Mouse (Mus musculus) gastrocnemius, postnatal 36 days (tissue): ENCODE data around the gene Olfr1045. TPM values are rescaled to one million over a fixed set of nuclear protein-coding genes. Genes with fewer than 3 reads are reported as not detected.
"Not testable (repeated sequence)": the region's sequence is repeated elsewhere in the genome, so short reads cannot be mapped to it uniquely, and the experiment has no call there.

Experiments used
- DNase-seq, 2 experiments: peaks; one replicate each; pipeline ENCODE4 v3.0.0; 2022
- intact Hi-C: fragments of 180-260 bp; cut with DNase I; formaldehyde crosslinking; loops from one replicate; pipeline ENCODE4 v1.15.1; 2025
- long read RNA-seq, 2 experiments: library from polyadenylated mRNA; stranded (forward); transcript quantifications; one replicate each; pipeline ENCODE4 v2.0.0; 2021
- total RNA-seq, 2 experiments: library from RNA; stranded (reverse); gene quantifications; 2 replicates each; pipeline ENCODE4 v1.2.3; 2021

The Olfr1045 gene
- total RNA-seq: not detected
- long read RNA-seq, experiment 1: 0 reads
- long read RNA-seq, experiment 2: 0 reads

GRCm38 (mm10) chr2:86202909-86203308 lies at the start of gene Olfr1045:
TSS of gene Olfr1045 (minus strand) at chr2:86203009.
- DNase-seq: no peak
- intact Hi-C loops: no loop called here

GRCm38 (mm10) chr2:86240189-86240588 lies 37.4 kb upstream of the Olfr1045 start, which contains the start of gene Olfr1048:
TSS of gene Olfr1048 (minus strand) at chr2:86240289.
- no peak for DNase-seq
- intact Hi-C loops: no loop called here

GRCm38 (mm10) chr2:86231301-86231700 lies 28.5 kb upstream of the Olfr1045 start, which contains the start of gene Olfr1047:
TSS of gene Olfr1047 (minus strand) at chr2:86231401.
- no peak for DNase-seq

GRCm38 (mm10) chr2:86219214-86219613 lies 16.4 kb upstream of the Olfr1045 start, which contains the start of gene Olfr1046:
TSS of gene Olfr1046 (minus strand) at chr2:86219314.
- intact Hi-C loops: no loop called here
- DNase-seq: no peak

More at GRCm38 (mm10) chr2:86231301-86231700, 28.5 kb upstream of the Olfr1045 start, which contains the start of gene Olfr1047:
- intact Hi-C loops: no loop called here

- no peak for DNase-seq
- intact Hi-C loops: no loop called here
These were observed 6.9 kb downstream of the Olfr1045 start for GRCm38 (mm10) chr2:86195863-86196262.

GRCm38 (mm10) chr2:86185583-86185982 lies 17.2 kb downstream of the Olfr1045 start, which contains the start of gene Olfr52:
TSS of gene Olfr52 (minus strand) at chr2:86185683.
- DNase-seq: no peak
- intact Hi-C loops: no loop called here

- no peak for DNase-seq
- intact Hi-C loops: no loop called here
These were observed 22.9 kb downstream of the Olfr1045 start for GRCm38 (mm10) chr2:86179950-86180349.

- intact Hi-C loops: no loop called here
- no peak for DNase-seq
These were observed 25.1 kb downstream of the Olfr1045 start, which contains the start of gene Olfr1044 for GRCm38 (mm10) chr2:86177720-86178119. TSS of gene Olfr1044 (minus strand) at chr2:86177820.

- DNase-seq, intact Hi-C loops: not testable (repeated sequence)
These were observed 27.4 kb downstream of the Olfr1045 start for GRCm38 (mm10) chr2:86175422-86175821.

- DNase-seq: no peak
- intact Hi-C loops: no loop called here
These were observed 35.4 kb downstream of the Olfr1045 start, which contains the start of gene Olfr1043 for GRCm38 (mm10) chr2:86167422-86167821. TSS of gene Olfr1043 (minus strand) at chr2:86167522.

- intact Hi-C loops: no loop called here
- no peak for DNase-seq
These were observed 41.1 kb downstream of the Olfr1045 start, which contains the start of gene Olfr1042 for GRCm38 (mm10) chr2:86161738-86162137. TSS of gene Olfr1042 (minus strand) at chr2:86161838.

GRCm38 (mm10) chr2:86146632-86147031 lies 56.2 kb downstream of the Olfr1045 start, which contains the start of gene Olfr1040:
TSS of gene Olfr1040 (minus strand) at chr2:86146732.
- intact Hi-C loops: no loop called here
- DNase-seq: no peak

Other genes with a start within 250 kb of the Olfr1045 start
- not detected for gene Olfr1029, start 229.1 kb downstream of the Olfr1045 start, total RNA-seq
- gene Olfr1030, start 223.7 kb downstream of the Olfr1045 start, total RNA-seq: not detected
- gene Olfr1031, start 212.7 kb downstream of the Olfr1045 start, total RNA-seq: not detected
- not detected for gene Olfr1032, start 197.5 kb downstream of the Olfr1045 start, total RNA-seq
- gene Olfr1033, start 182.4 kb downstream of the Olfr1045 start, total RNA-seq: under 1 TPM in 1 of 2 experiments, not detected in 1; 0.08 TPM
- not detected for gene Olfr1034, start 157.1 kb downstream of the Olfr1045 start, total RNA-seq
- gene Olfr1036, start 129.0 kb downstream of the Olfr1045 start, total RNA-seq: not detected
- not detected for gene Olfr1037, start 115.6 kb downstream of the Olfr1045 start, total RNA-seq
- gene Olfr1039, start 67.1 kb downstream of the Olfr1045 start, total RNA-seq: not detected
- not detected for gene Olfr1040, start 56.3 kb downstream of the Olfr1045 start, total RNA-seq
- gene Olfr1042, start 41.2 kb downstream of the Olfr1045 start, total RNA-seq: not detected
- gene Olfr1043, start 35.5 kb downstream of the Olfr1045 start, total RNA-seq: not detected
- gene Olfr1044, start 25.2 kb downstream of the Olfr1045 start, total RNA-seq: not detected
- gene Olfr52, start 17.3 kb downstream of the Olfr1045 start, total RNA-seq: not detected
- gene Olfr1046, start 16.3 kb upstream of the Olfr1045 start, total RNA-seq: not detected
- gene Olfr1047, start 28.4 kb upstream of the Olfr1045 start, total RNA-seq: not detected
- gene Olfr1048, start 37.3 kb upstream of the Olfr1045 start, total RNA-seq: not detected
- gene Olfr1049, start 55.3 kb upstream of the Olfr1045 start, total RNA-seq: not detected
- gene Olfr1051, start 76.1 kb upstream of the Olfr1045 start, total RNA-seq: not detected
- gene Olfr1052, start 89.4 kb upstream of the Olfr1045 start, total RNA-seq: not detected
- gene Olfr1053, start 112.3 kb upstream of the Olfr1045 start, total RNA-seq: not detected
- gene Olfr1054, start 132.4 kb upstream of the Olfr1045 start, total RNA-seq: not detected
- not detected for gene Olfr1055, start 147.3 kb upstream of the Olfr1045 start, total RNA-seq
- gene Olfr1056, start 159.5 kb upstream of the Olfr1045 start, total RNA-seq: not detected
- not detected for gene Olfr1057, start 175.4 kb upstream of the Olfr1045 start, total RNA-seq
- not detected for gene Olfr1058, start 185.6 kb upstream of the Olfr1045 start, total RNA-seq
- not detected for gene Olfr1061, start 211.0 kb upstream of the Olfr1045 start, total RNA-seq
- not detected for gene Olfr1062, start 223.7 kb upstream of the Olfr1045 start, total RNA-seq
- not detected for gene Olfr1065, start 247.6 kb upstream of the Olfr1045 start, total RNA-seq